ENCODE assay signal across 8 mouse cellular contexts in the genomic region with DNA sequence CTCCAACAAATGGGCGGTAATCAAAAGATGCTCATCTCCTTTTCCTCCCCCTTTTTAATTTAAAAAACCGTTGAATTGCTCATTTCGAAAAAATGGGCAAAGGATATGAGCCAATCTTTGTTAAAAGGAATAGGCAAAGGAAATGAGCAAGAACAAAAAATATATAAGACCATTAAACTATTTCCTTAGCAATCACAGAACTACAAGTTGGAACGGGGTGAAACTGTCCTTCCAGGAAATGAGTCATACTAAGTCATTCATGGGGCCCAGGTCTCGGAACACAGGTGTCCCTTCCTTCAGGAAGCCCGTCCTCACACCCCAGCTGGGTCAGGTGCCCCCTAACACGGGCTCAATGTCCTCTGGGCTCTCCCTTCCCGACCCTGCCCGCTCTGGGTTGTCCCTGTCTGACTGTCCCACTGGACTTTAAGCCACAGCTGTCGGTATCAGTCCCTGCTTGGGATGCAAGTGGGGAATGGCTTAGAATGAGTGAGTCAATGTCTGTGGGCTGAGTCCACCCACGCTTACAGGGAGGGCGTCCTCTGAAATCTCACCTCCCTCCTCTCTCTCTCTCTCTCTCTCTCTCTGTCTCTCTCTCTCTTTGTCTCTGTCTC. TPM values are rescaled to one million over a fixed set of nuclear protein-coding genes. Genes with fewer than 3 reads are reported as not detected.
DNase-seq lines count a peak whose midpoint lies in the region; ATAC-seq lines count a peak whose summit lies in the region.

A gene (plus strand): TSS at position 542 of the 611 bp plus-strand sequence.

- peak within 1 kb of the TSS; percentile 84 for H3K4me2 ChIP-seq in embryonic facial prominence, embryonic 13.5 days
- peak within 1 kb of the TSS; percentile 86 for H3K4me2 ChIP-seq in heart, embryonic 15.5 days
- peak within 1 kb of the TSS; percentile 87 for H3K4me2 ChIP-seq in neural tube, embryonic 12.5 days (replicated peaks)

- H3K9me3 ChIP-seq in embryonic facial prominence, embryonic 13.5 days: no peaks in the 10 kb centered on the region
- H3K9me3 ChIP-seq in heart, embryonic 15.5 days (replicated peaks): no peaks in the 10 kb centered on the region
- no peaks in the 10 kb centered on the region for H3K9me3 ChIP-seq in neural tube, embryonic 12.5 days

- H3K4me3 ChIP-seq in embryonic facial prominence, embryonic 13.5 days: peak within 1 kb of the TSS; percentile 61
- H3K4me3 ChIP-seq in heart, embryonic 15.5 days: peak within 1 kb of the TSS; percentile 83
- peak within 1 kb of the TSS; percentile 65 for H3K4me3 ChIP-seq in neural tube, embryonic 12.5 days

- DNase-seq in frontal cortex, adult 2 months (ENCODE audit: extremely low spot score in 1 of 2, low spot score in 1 of 2): peak in 1 of 2 experiments; percentile 56
- no peak for DNase-seq in frontal cortex, postnatal 10 days (ENCODE audit: low spot score in 2 of 2)
- no peak for DNase-seq in left cerebral cortex, postnatal 25 days (ENCODE audit: low spot score in 2 of 2)
- no peak for DNase-seq in embryo, embryonic 10.5 days (ENCODE audit: low spot score)

- 28% methylated on average over 12 of the region's 12 CpGs for WGBS in embryonic facial prominence, embryonic 13.5 days
- 18% methylated on average over 12 of the region's 12 CpGs for WGBS in heart, embryonic 15.5 days
- WGBS in neural tube, embryonic 12.5 days: 23% methylated on average over 12 of the region's 12 CpGs

- H3K27ac ChIP-seq in embryonic facial prominence, embryonic 13.5 days: peak within 1 kb of the TSS; percentile 94
- peak within 1 kb of the TSS; percentile 86 for H3K27ac ChIP-seq in heart, embryonic 15.5 days
- peak within 1 kb of the TSS; percentile 70 for H3K27ac ChIP-seq in neural tube, embryonic 12.5 days

- H3K9ac ChIP-seq in embryonic facial prominence, embryonic 13.5 days: peak within 1 kb of the TSS; percentile 76
- peak within 1 kb of the TSS; percentile 60 for H3K9ac ChIP-seq in heart, embryonic 15.5 days
- H3K9ac ChIP-seq in neural tube, embryonic 12.5 days: peak within 1 kb of the TSS; percentile 67

- intact Hi-C loops in left cerebral cortex, postnatal 25 days (cut with DNase I): no loop called here

- peaks cover 39% of the 10 kb centered on the region for H3K4me1 ChIP-seq in embryonic facial prominence, embryonic 13.5 days
- H3K4me1 ChIP-seq in heart, embryonic 15.5 days (replicated peaks): peaks cover 49% of the 10 kb centered on the region
- H3K4me1 ChIP-seq in neural tube, embryonic 12.5 days: peaks cover 33% of the 10 kb centered on the region

- H3K27me3 ChIP-seq in embryonic facial prominence, embryonic 13.5 days: peaks cover 19% of the 10 kb centered on the region
- H3K27me3 ChIP-seq in heart, embryonic 15.5 days: 0 out of 2 replicates have a peak, but pooled peaks cover 2% of the 10 kb centered on the region
- peaks cover 13% of the 10 kb centered on the region for H3K27me3 ChIP-seq in neural tube, embryonic 12.5 days (replicated peaks)

- peak; percentile 19 for ATAC-seq in CD4-positive, CD25-positive, alpha-beta regulatory T cell, adult 4 months
- ATAC-seq in embryonic facial prominence, embryonic 13.5 days (ENCODE audit: insufficient number of reproducible peaks, insufficient read depth, low FRiP score, low TSS enrichment, low read depth): no peak
- ATAC-seq in heart, embryonic 15.5 days (replicated peaks; ENCODE audit: insufficient number of reproducible peaks, insufficient read depth, low FRiP score, low read depth): no peak
- ATAC-seq in neural tube, embryonic 12.5 days (ENCODE audit: low FRiP score, low read depth): peak; percentile 7; the same call in 1 of the 2 replicates

- H3K36me3 ChIP-seq in embryonic facial prominence, embryonic 13.5 days: peaks cover 17% of the 10 kb centered on the region
- peaks cover 15% of the 10 kb centered on the region for H3K36me3 ChIP-seq in heart, embryonic 15.5 days
- H3K36me3 ChIP-seq in neural tube, embryonic 12.5 days: peaks cover 16% of the 10 kb centered on the region

RNA-seq across cellular contexts. Expression of the gene that starts here (rescaled TPM):
- 49.9 and 53.6 TPM in 2 replicates for polyA plus RNA-seq in frontal cortex, adult 2 months (2012; rRNA removed)
- 10 to 100 TPM; 71.2 to 78.1 TPM for polyA plus RNA-seq in CD4-positive, CD25-positive, alpha-beta regulatory T cell, adult 4 months (2017; shearing (Covaris generic))
- 93.2 and 106 TPM in 2 replicates for polyA plus RNA-seq in embryonic facial prominence, embryonic 13.5 days (2015; fragmentation: Nextera tagmentation; extraction: Ambion mirVana)
- polyA plus RNA-seq in heart, embryonic 15.5 days (2015; fragmentation: Nextera tagmentation; extraction: Ambion mirVana): 59.8 and 60.3 TPM in 2 replicates
- total RNA-seq in left cerebral cortex, postnatal 25 days (2021): 10 to 100 TPM; 34.1 to 40.5 TPM
- 103 and 104 TPM in 2 replicates for polyA plus RNA-seq in neural tube, embryonic 12.5 days (2016; fragmentation: Nextera tagmentation; extraction: Ambion mirVana)

Comparison
In these comparisons a context has a peak if more than half of its experiments do, and no peak if none do; other contexts are left out.
1. ATAC-seq: peak in CD4-positive, CD25-positive, alpha-beta regulatory T cell, adult 4 months (single experiment) and neural tube, embryonic 12.5 days (single experiment); none in embryonic facial prominence, embryonic 13.5 days (single experiment) and heart, embryonic 15.5 days (single experiment).
2. Peak in every context shown above with its lines, with median percentiles within 50 percentile points of each other: H3K27ac ChIP-seq, H3K4me2 ChIP-seq, H3K4me3 ChIP-seq and H3K9ac ChIP-seq.